Mouse (Mus musculus) small intestine, adult 2 months (tissue): ENCODE measurements around the gene Hpn.

Experiments used
- CTCF ChIP-seq: fragments of 200-500 bp; IDR thresholded peaks from 2 replicates; pipeline ENCODE4 v1.5.1; 2012; ENCODE audit warnings: low read depth, mild to moderate bottlenecking, control low read depth, inconsistent platforms, low read length, moderate library complexity, mixed read lengths; ENCODE audit not compliant: insufficient replicate concordance, insufficient read length; ENCODE audit errors: extremely low read depth
- POLR2A ChIP-seq: fragments of 200-500 bp; IDR thresholded peaks from 2 replicates; pipeline ENCODE4 v1.6.1; 2012; ENCODE audit warnings: low read depth, mild to moderate bottlenecking, control low read depth, inconsistent platforms, low read length, moderate library complexity

- TF ChIP-seq CTCF: no peak
- TF ChIP-seq POLR2A: no peak
These were observed 60.3 kb downstream of the Hpn start for GRCm38 (mm10) chr7:31054661-31055320.
